Mouse (Mus musculus): ENCODE data around the gene H2al2a.

DNA sequence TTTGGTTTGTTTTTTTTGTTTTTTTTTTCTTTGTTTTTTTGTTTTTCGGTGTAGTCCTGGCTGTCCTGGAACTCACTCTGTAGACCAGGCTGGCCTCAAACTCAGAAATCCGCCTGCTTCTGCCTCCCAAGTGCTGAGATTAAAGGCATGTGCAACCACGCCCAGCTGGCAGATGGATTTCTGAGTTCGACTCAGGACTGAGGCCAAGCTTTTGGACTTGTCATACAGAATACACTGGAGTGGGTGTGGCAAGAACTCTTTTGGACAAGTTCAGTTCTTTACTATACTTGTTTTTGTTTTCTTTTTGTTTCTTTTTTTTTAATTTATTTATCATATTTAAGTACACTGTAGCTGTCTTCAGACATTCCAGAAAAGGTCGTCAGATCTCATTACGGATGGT is 18.1 kb downstream of the H2al2a start:
- TF ChIP-seq CTCF (conservative IDR thresholded peaks at IDR 0.05 in 1 of 2, IDR thresholded peaks at IDR 0.05 in 1 of 2; ENCODE audit: low read depth in 2 of 2, low read length in 2 of 2) (no peak), ELF1 (IDR thresholded peaks at IDR 0.05; ENCODE audit: low read depth, low read length) (no peak), MAX (IDR thresholded peaks at IDR 0.05; ENCODE audit: low read length) (no peak), ZC3H11A (IDR thresholded peaks at IDR 0.05; ENCODE audit: low read depth, low read length) (no peak), ZKSCAN1 (IDR thresholded peaks at IDR 0.05; ENCODE audit: borderline replicate concordance, low read depth, low read length) (no peak), EP300 (IDR thresholded peaks at IDR 0.05; ENCODE audit: low read length) (no peak)
